Mouse (Mus musculus): ENCODE results near the gene Pax5. TPM values are rescaled to one million over a fixed set of nuclear protein-coding genes. Genes with fewer than 3 reads are reported as not detected.
A peak's percentile ranks its signal among the peaks of the same experiment; 100 is the strongest.

Gene Pax5
- polyA plus RNA-seq, 1 experiment from 2014 or later, result 0.08 TPM

- ATAC-seq (ENCODE audit: low read depth) (no peak), DNase-seq (ENCODE audit: low spot score) (peak; percentile 45)
- Histone ChIP-seq H3K4me3 (ENCODE audit: low read depth, low read length) (no peak overlapping the region), H3K9me3 (ENCODE audit: control insufficient read depth, low read length) (no peaks in the 10 kb centered on the region), H3K27ac (replicated peaks; ENCODE audit: low read depth, low read length) (no peak overlapping the region), H3K36me3 (ENCODE audit: control insufficient read depth, insufficient read depth, low read length) (no peaks in the 10 kb centered on the region), H3K9ac (ENCODE audit: low read depth, low read length) (no peak overlapping the region), H3K4me2 (ENCODE audit: low read depth, low read length) (no peak overlapping the region), H3K27me3 (replicated peaks; ENCODE audit: control insufficient read depth, insufficient read depth, low read length) (no peaks in the 10 kb centered on the region), H3K4me1 (ENCODE audit: control insufficient read depth, insufficient read depth, low read length) (no peaks in the 10 kb centered on the region)
- 34% methylated on average over 9 of the region's 9 CpGs for WGBS
Measured at GRCm38 (mm10) chr4:44502196-44502867, 208.0 kb downstream of the Pax5 start.

- Histone ChIP-seq H3K4me3 (ENCODE audit: low read depth, low read length) (no peak overlapping the region), H3K9me3 (ENCODE audit: control insufficient read depth, low read length) (no peaks in the 10 kb centered on the region), H3K4me1 (ENCODE audit: control insufficient read depth, insufficient read depth, low read length) (no peaks in the 10 kb centered on the region), H3K27me3 (replicated peaks; ENCODE audit: control insufficient read depth, insufficient read depth, low read length) (no peaks in the 10 kb centered on the region), H3K27ac (replicated peaks; ENCODE audit: low read depth, low read length) (no peak overlapping the region), H3K4me2 (ENCODE audit: low read depth, low read length) (no peak overlapping the region), H3K9ac (ENCODE audit: low read depth, low read length) (no peak overlapping the region), H3K36me3 (ENCODE audit: control insufficient read depth, insufficient read depth, low read length) (no peaks in the 10 kb centered on the region)
- WGBS, result 84% methylated on average over 5 of the region's 5 CpGs
- ATAC-seq (ENCODE audit: low read depth) (no peak), DNase-seq (ENCODE audit: low spot score) (no peak)
Measured at GRCm38 (mm10) chr4:44498156-44498555, 212.1 kb downstream of the Pax5 start.

GRCm38 (mm10) chr4:44495836-44496235 is 214.5 kb downstream of the Pax5 start:
- no peaks in the 10 kb centered on the region for H3K36me3 ChIP-seq (ENCODE audit: control insufficient read depth, insufficient read depth, low read length)
- H3K4me2 ChIP-seq (ENCODE audit: low read depth, low read length), result no peak overlapping the region
- H3K9ac ChIP-seq (ENCODE audit: low read depth, low read length), result no peak overlapping the region
- H3K27ac ChIP-seq (replicated peaks; ENCODE audit: low read depth, low read length), result no peak overlapping the region
- no peak overlapping the region for H3K4me3 ChIP-seq (ENCODE audit: low read depth, low read length)
- ATAC-seq (ENCODE audit: low read depth), result no peak
- H3K9me3 ChIP-seq (ENCODE audit: control insufficient read depth, low read length), result no peaks in the 10 kb centered on the region
- 59% methylated on average over 2 of the region's 2 CpGs for WGBS
- H3K4me1 ChIP-seq (ENCODE audit: control insufficient read depth, insufficient read depth, low read length), result no peaks in the 10 kb centered on the region
- H3K27me3 ChIP-seq (replicated peaks; ENCODE audit: control insufficient read depth, insufficient read depth, low read length), result no peaks in the 10 kb centered on the region
- peak; percentile 55 for DNase-seq (ENCODE audit: low spot score)

GRCm38 (mm10) chr4:44493756-44494155 is 216.5 kb downstream of the Pax5 start:
- Histone ChIP-seq H3K9ac (ENCODE audit: low read depth, low read length) (no peak overlapping the region), H3K4me3 (ENCODE audit: low read depth, low read length) (no peak overlapping the region), H3K27me3 (replicated peaks; ENCODE audit: control insufficient read depth, insufficient read depth, low read length) (no peaks in the 10 kb centered on the region), H3K4me2 (ENCODE audit: low read depth, low read length) (no peak overlapping the region), H3K36me3 (ENCODE audit: control insufficient read depth, insufficient read depth, low read length) (no peaks in the 10 kb centered on the region), H3K9me3 (ENCODE audit: control insufficient read depth, low read length) (no peaks in the 10 kb centered on the region), H3K4me1 (ENCODE audit: control insufficient read depth, insufficient read depth, low read length) (no peaks in the 10 kb centered on the region), H3K27ac (replicated peaks; ENCODE audit: low read depth, low read length) (no peak overlapping the region)
- DNase-seq (ENCODE audit: low spot score) (no peak), ATAC-seq (ENCODE audit: low read depth) (no peak)
- 65% methylated on average over 6 of the region's 6 CpGs for WGBS

GRCm38 (mm10) chr4:44490872-44491271 is 219.4 kb downstream of the Pax5 start:
- no peak overlapping the region for H3K4me2 ChIP-seq (ENCODE audit: low read depth, low read length)
- H3K36me3 ChIP-seq (ENCODE audit: control insufficient read depth, insufficient read depth, low read length), result no peaks in the 10 kb centered on the region
- H3K9ac ChIP-seq (ENCODE audit: low read depth, low read length), result no peak overlapping the region
- no peaks in the 10 kb centered on the region for H3K9me3 ChIP-seq (ENCODE audit: control insufficient read depth, low read length)
- 63% methylated on average over 6 of the region's 6 CpGs for WGBS
- no peak overlapping the region for H3K27ac ChIP-seq (replicated peaks; ENCODE audit: low read depth, low read length)
- DNase-seq (ENCODE audit: low spot score) (no peak), ATAC-seq (ENCODE audit: low read depth) (no peak)
- no peaks in the 10 kb centered on the region for H3K27me3 ChIP-seq (replicated peaks; ENCODE audit: control insufficient read depth, insufficient read depth, low read length)
- no peaks in the 10 kb centered on the region for H3K4me1 ChIP-seq (ENCODE audit: control insufficient read depth, insufficient read depth, low read length)
- H3K4me3 ChIP-seq (ENCODE audit: low read depth, low read length), result no peak overlapping the region

- 45% methylated on average over 8 of the region's 8 CpGs for WGBS
- no peak overlapping the region for H3K27ac ChIP-seq (replicated peaks; ENCODE audit: low read depth, low read length)
- no peak for ATAC-seq (ENCODE audit: low read depth)
Measured at GRCm38 (mm10) chr4:44488702-44489101, 221.6 kb downstream of the Pax5 start.

GRCm38 (mm10) chr4:44488219-44488618 is 222.1 kb downstream of the Pax5 start:
- no peak overlapping the region for H3K4me3 ChIP-seq (ENCODE audit: low read depth, low read length)
- no peaks in the 10 kb centered on the region for H3K27me3 ChIP-seq (replicated peaks; ENCODE audit: control insufficient read depth, insufficient read depth, low read length)
- no peaks in the 10 kb centered on the region for H3K36me3 ChIP-seq (ENCODE audit: control insufficient read depth, insufficient read depth, low read length)
- no peaks in the 10 kb centered on the region for H3K9me3 ChIP-seq (ENCODE audit: control insufficient read depth, low read length)
- DNase-seq (ENCODE audit: low spot score), result no peak
- H3K9ac ChIP-seq (ENCODE audit: low read depth, low read length), result no peak overlapping the region
- no peak for ATAC-seq (ENCODE audit: low read depth)
- H3K4me2 ChIP-seq (ENCODE audit: low read depth, low read length), result no peak overlapping the region
- 61% methylated on average over 8 of the region's 8 CpGs for WGBS
- no peaks in the 10 kb centered on the region for H3K4me1 ChIP-seq (ENCODE audit: control insufficient read depth, insufficient read depth, low read length)
- H3K27ac ChIP-seq (replicated peaks; ENCODE audit: low read depth, low read length), result no peak overlapping the region

More at GRCm38 (mm10) chr4:44488702-44489101, 221.6 kb downstream of the Pax5 start:
- no peak overlapping the region for H3K9ac ChIP-seq (ENCODE audit: low read depth, low read length)
- H3K4me2 ChIP-seq (ENCODE audit: low read depth, low read length), result no peak overlapping the region
- no peaks in the 10 kb centered on the region for H3K27me3 ChIP-seq (replicated peaks; ENCODE audit: control insufficient read depth, insufficient read depth, low read length)
- DNase-seq (ENCODE audit: low spot score), result peak; percentile 22
- no peaks in the 10 kb centered on the region for H3K36me3 ChIP-seq (ENCODE audit: control insufficient read depth, insufficient read depth, low read length)
- no peaks in the 10 kb centered on the region for H3K9me3 ChIP-seq (ENCODE audit: control insufficient read depth, low read length)
- no peaks in the 10 kb centered on the region for H3K4me1 ChIP-seq (ENCODE audit: control insufficient read depth, insufficient read depth, low read length)
- no peak overlapping the region for H3K4me3 ChIP-seq (ENCODE audit: low read depth, low read length)

GRCm38 (mm10) chr4:44482851-44483250 is 227.4 kb downstream of the Pax5 start:
- ATAC-seq (ENCODE audit: low read depth) (no peak), DNase-seq (ENCODE audit: low spot score) (no peak)
- 84% methylated on average over 9 of the region's 9 CpGs for WGBS
- Histone ChIP-seq H3K27me3 (replicated peaks; ENCODE audit: control insufficient read depth, insufficient read depth, low read length) (no peaks in the 10 kb centered on the region), H3K9ac (ENCODE audit: low read depth, low read length) (no peak overlapping the region), H3K4me2 (ENCODE audit: low read depth, low read length) (no peak overlapping the region), H3K27ac (replicated peaks; ENCODE audit: low read depth, low read length) (no peak overlapping the region), H3K4me1 (ENCODE audit: control insufficient read depth, insufficient read depth, low read length) (no peaks in the 10 kb centered on the region), H3K4me3 (ENCODE audit: low read depth, low read length) (no peak overlapping the region), H3K9me3 (ENCODE audit: control insufficient read depth, low read length) (0 out of 2 replicates have a peak, but pooled peaks cover 4% of the 10 kb centered on the region), H3K36me3 (ENCODE audit: control insufficient read depth, insufficient read depth, low read length) (no peaks in the 10 kb centered on the region)

GRCm38 (mm10) chr4:44479755-44480154 is 230.5 kb downstream of the Pax5 start:
- no peaks in the 10 kb centered on the region for H3K27me3 ChIP-seq (replicated peaks; ENCODE audit: control insufficient read depth, insufficient read depth, low read length)
- DNase-seq (ENCODE audit: low spot score) (no peak), ATAC-seq (ENCODE audit: low read depth) (no peak)
- H3K4me2 ChIP-seq (ENCODE audit: low read depth, low read length), result no peak overlapping the region
- no peaks in the 10 kb centered on the region for H3K4me1 ChIP-seq (ENCODE audit: control insufficient read depth, insufficient read depth, low read length)
- WGBS, result 94% methylated on average over 1 of the region's 1 CpGs
- no peak overlapping the region for H3K9ac ChIP-seq (ENCODE audit: low read depth, low read length)
- H3K4me3 ChIP-seq (ENCODE audit: low read depth, low read length), result no peak overlapping the region
- H3K36me3 ChIP-seq (ENCODE audit: control insufficient read depth, insufficient read depth, low read length), result no peaks in the 10 kb centered on the region
- 0 out of 2 replicates have a peak, but pooled peaks cover 4% of the 10 kb centered on the region for H3K9me3 ChIP-seq (ENCODE audit: control insufficient read depth, low read length)
- no peak overlapping the region for H3K27ac ChIP-seq (replicated peaks; ENCODE audit: low read depth, low read length)
